Mouse (Mus musculus) stomach, embryonic 14.5 days (tissue): ENCODE results near the gene Arl4d. TPM values are rescaled to one million over a fixed set of nuclear protein-coding genes. Genes with fewer than 3 reads are reported as not detected.

Experiments
- ATAC-seq: fragments of 200-750 bp; cut with Nextera tagmentation; 2 replicates; pipeline ENCODE4 v1.8.0; 2017; ENCODE audit warnings: low read depth, moderate TSS enrichment; ENCODE audit not compliant: insufficient number of reproducible peaks, insufficient read depth, low FRiP score
- H3K27ac ChIP-seq: fragments of 300-500 bp; sonication (generic); 2 replicates; pipeline ENCODE4 v1.5.1; 2014; ENCODE audit warnings: mild to moderate bottlenecking, low read length, moderate library complexity, mixed read lengths
- H3K27me3 ChIP-seq: fragments of 300-500 bp; sonication (generic); 2 replicates; pipeline ENCODE4 v1.6.1; 2014; ENCODE audit warnings: low read length, control low read depth, mixed read lengths; ENCODE audit not compliant: control insufficient read depth, insufficient read depth
- H3K36me3 ChIP-seq: fragments of 300-500 bp; sonication (generic); 2 replicates; pipeline ENCODE4 v1.6.1; 2014; ENCODE audit warnings: mild to moderate bottlenecking, control low read depth, low read length, moderate library complexity, mixed read lengths; ENCODE audit not compliant: control insufficient read depth, insufficient read depth
- H3K4me1 ChIP-seq: fragments of 300-500 bp; sonication (generic); 2 replicates; pipeline ENCODE4 v1.6.1; 2014; ENCODE audit warnings: low read length, control low read depth, mixed read lengths; ENCODE audit not compliant: control insufficient read depth, insufficient read depth
- H3K4me2 ChIP-seq: fragments of 300-500 bp; sonication (generic); replicated peaks from 2 replicates; pipeline ENCODE4 v1.6.1; 2014; ENCODE audit warnings: low read depth, low read length, control low read depth
- H3K4me3 ChIP-seq: fragments of 300-500 bp; sonication (generic); 2 replicates; pipeline ENCODE4 v1.5.1; 2014; ENCODE audit warnings: low read depth, low read length, control low read depth
- H3K9ac ChIP-seq: fragments of 300-500 bp; sonication (generic); replicated peaks from 2 replicates; pipeline ENCODE4 v1.6.1; 2014; ENCODE audit warnings: low read depth, mild to moderate bottlenecking, control low read depth, low read length, moderate library complexity, mixed read lengths
- H3K9me3 ChIP-seq: fragments of 300-500 bp; sonication (generic); 2 replicates; pipeline ENCODE4 v1.6.1; 2016; ENCODE audit warnings: low read depth, low read length, control low read depth; ENCODE audit not compliant: control insufficient read depth
- WGBS: fragments of 180-500 bp; shearing (Covaris S2); extraction: QIAGEN DNeasy Blood & Tissue Kit; methylation state at CpG from one replicate; pipeline ENCODE4 v1.1.7; 2014; 5-methylcytosine and 5-hydroxymethylcytosine counted together
- polyA plus RNA-seq: library from polyadenylated mRNA; unstranded; fragments of >200 nt; fragmentation: Nextera tagmentation; extraction: Ambion mirVana; gene quantifications from 2 replicates; pipeline ENCODE4 v1.2.1, GENCODE M21; 2014

The Arl4d gene
- polyA plus RNA-seq, 1 experiment from 2014 or later: 6.4 TPM

GRCm38 (mm10) chr11:101667871-101668532 is 2.7 kb downstream of the Arl4d start:
- Histone ChIP-seq H3K4me3 (0 out of 2 replicates have a peak overlapping the region, but pooled peaks have one; percentile 45), H3K4me2 (no peak overlapping the region), H3K27ac (0 out of 2 replicates have a peak overlapping the region, but pooled peaks have one; percentile 27), H3K9ac (no peak overlapping the region), H3K4me1 (peaks cover 8% of the 10 kb centered on the region; the same call in 1 of the 2 replicates), H3K9me3 (no peaks in the 10 kb centered on the region), H3K36me3 (no peaks in the 10 kb centered on the region), H3K27me3 (no peaks in the 10 kb centered on the region)
- 68% methylated on average over 14 of the region's 14 CpGs for WGBS
- ATAC-seq: no peak

- Histone ChIP-seq H3K9ac (no peak overlapping the region), H3K4me1 (peaks cover 8% of the 10 kb centered on the region; the same call in 1 of the 2 replicates), H3K4me2 (no peak overlapping the region), H3K4me3 (no peak overlapping the region), H3K27ac (0 out of 2 replicates have a peak overlapping the region, but pooled peaks have one; percentile 27), H3K27me3 (no peaks in the 10 kb centered on the region), H3K9me3 (no peaks in the 10 kb centered on the region), H3K36me3 (no peaks in the 10 kb centered on the region)
- ATAC-seq: peak; percentile 14; the same call in 1 of the 2 replicates
- 20% methylated on average over 13 of the region's 13 CpGs for WGBS
Observed at GRCm38 (mm10) chr11:101668546-101669261, 3.4 kb downstream of the Arl4d start.

- Histone ChIP-seq H3K4me2 (no peak overlapping the region), H3K9ac (no peak overlapping the region), H3K4me1 (peaks cover 4% of the 10 kb centered on the region; the same call in 1 of the 2 replicates), H3K27me3 (no peaks in the 10 kb centered on the region), H3K9me3 (no peaks in the 10 kb centered on the region), H3K4me3 (no peak overlapping the region), H3K27ac (no peak overlapping the region), H3K36me3 (no peaks in the 10 kb centered on the region)
- ATAC-seq: no peak
- 56% methylated on average over 1 of the region's 1 CpGs for WGBS
Observed at GRCm38 (mm10) chr11:101670334-101670733, 5.0 kb downstream of the Arl4d start.

GRCm38 (mm10) chr11:101671255-101671654 is 5.9 kb downstream of the Arl4d start:
- Histone ChIP-seq H3K4me1 (peaks cover 4% of the 10 kb centered on the region; the same call in 1 of the 2 replicates), H3K9ac (no peak overlapping the region), H3K4me3 (no peak overlapping the region), H3K9me3 (no peaks in the 10 kb centered on the region), H3K27ac (no peak overlapping the region), H3K27me3 (no peaks in the 10 kb centered on the region), H3K4me2 (no peak overlapping the region), H3K36me3 (no peaks in the 10 kb centered on the region)
- ATAC-seq: no peak
- WGBS: 84% methylated on average over 4 of the region's 4 CpGs

- 16% methylated on average over 16 of the region's 16 CpGs for WGBS
- Histone ChIP-seq H3K4me1 (peaks cover 4% of the 10 kb centered on the region; the same call in 1 of the 2 replicates), H3K36me3 (no peaks in the 10 kb centered on the region), H3K4me3 (no peak overlapping the region), H3K4me2 (peak overlapping the region; percentile 13), H3K9me3 (no peaks in the 10 kb centered on the region), H3K27ac (peak overlapping the region; percentile 10; the same call in 1 of the 2 replicates), H3K9ac (no peak overlapping the region), H3K27me3 (no peaks in the 10 kb centered on the region)
- no peak; the same call in 1 of the 2 replicates for ATAC-seq
Observed at GRCm38 (mm10) chr11:101673010-101673642, 7.8 kb downstream of the Arl4d start.

GRCm38 (mm10) chr11:101674106-101674505 is 8.8 kb downstream of the Arl4d start:
- Histone ChIP-seq H3K9ac (no peak overlapping the region), H3K27me3 (no peaks in the 10 kb centered on the region), H3K27ac (no peak overlapping the region), H3K36me3 (no peaks in the 10 kb centered on the region), H3K4me3 (no peak overlapping the region), H3K4me1 (0 out of 2 replicates have a peak, but pooled peaks cover under 1% of the 10 kb centered on the region), H3K9me3 (no peaks in the 10 kb centered on the region), H3K4me2 (no peak overlapping the region)
- 85% methylated on average over 5 of the region's 5 CpGs for WGBS
- no peak for ATAC-seq

- Histone ChIP-seq H3K4me1 (no peaks in the 10 kb centered on the region), H3K36me3 (no peaks in the 10 kb centered on the region), H3K9ac (no peak overlapping the region), H3K27ac (no peak overlapping the region), H3K4me2 (no peak overlapping the region), H3K4me3 (no peak overlapping the region), H3K9me3 (no peaks in the 10 kb centered on the region), H3K27me3 (no peaks in the 10 kb centered on the region)
- 89% methylated on average over 4 of the region's 4 CpGs for WGBS
- no peak for ATAC-seq
Observed at GRCm38 (mm10) chr11:101675349-101675748, 10.0 kb downstream of the Arl4d start.

- H3K36me3 ChIP-seq: no peaks in the 10 kb centered on the region
- ATAC-seq: no peak
- WGBS: 67% methylated on average over 12 of the region's 12 CpGs
Observed at GRCm38 (mm10) chr11:101677655-101678054, 12.3 kb downstream of the Arl4d start.

More at GRCm38 (mm10) chr11:101677655-101678054, 12.3 kb downstream of the Arl4d start:
- Histone ChIP-seq H3K4me2 (no peak overlapping the region), H3K27me3 (no peaks in the 10 kb centered on the region), H3K9me3 (no peaks in the 10 kb centered on the region), H3K27ac (no peak overlapping the region), H3K4me3 (no peak overlapping the region), H3K9ac (no peak overlapping the region), H3K4me1 (0 out of 2 replicates have a peak, but pooled peaks cover 5% of the 10 kb centered on the region)
